Mouse (Mus musculus) ES-Bruce4 (cell line): ENCODE results near the gene Wnt7a. TPM values are rescaled to one million over a fixed set of nuclear protein-coding genes. Genes with fewer than 3 reads are reported as not detected.

Source experiments
- H3K27ac ChIP-seq: 2 replicates; pipeline ENCODE4 v1.5.1; 2012; ENCODE audit warnings: low read length, inconsistent platforms; ENCODE audit not compliant: insufficient read depth
- H3K27me3 ChIP-seq: 2 replicates; pipeline ENCODE4 v1.6.1; 2012; ENCODE audit warnings: mild to moderate bottlenecking, low read length, inconsistent platforms; ENCODE audit not compliant: control insufficient read depth, poor library complexity, insufficient read depth, severe bottlenecking
- H3K36me3 ChIP-seq: 2 replicates; pipeline ENCODE4 v1.6.1; 2012; ENCODE audit warnings: inconsistent platforms, mild to moderate bottlenecking, low read length, moderate library complexity; ENCODE audit not compliant: control insufficient read depth, poor library complexity, insufficient read depth, severe bottlenecking
- H3K4me1 ChIP-seq: one replicate; pipeline ENCODE4 v1.8.1; 2011; ENCODE audit warnings: low read length; ENCODE audit not compliant: control insufficient read depth, insufficient read depth
- H3K4me3 ChIP-seq: 2 replicates; pipeline ENCODE4 v1.5.1; 2011; ENCODE audit warnings: low read depth, mild to moderate bottlenecking, low read length
- H3K9ac ChIP-seq: 2 replicates; pipeline ENCODE4 v1.6.1; 2012; ENCODE audit warnings: low read depth, mild to moderate bottlenecking, inconsistent platforms; ENCODE audit not compliant: poor library complexity, severe bottlenecking
- H3K9me3 ChIP-seq: replicated peaks from 2 replicates; pipeline ENCODE4 v1.6.1; 2012; ENCODE audit warnings: mild to moderate bottlenecking, low read length, inconsistent platforms; ENCODE audit not compliant: control insufficient read depth, poor library complexity, insufficient read depth, severe bottlenecking
- CTCF ChIP-seq: IDR thresholded peaks from one replicate; pipeline ENCODE4 v1.8.1; 2011; ENCODE audit warnings: low read depth, low read length
- EP300 ChIP-seq: IDR thresholded peaks from 2 replicates; pipeline ENCODE4 v1.6.1; 2011; ENCODE audit warnings: low read depth, low read length; ENCODE audit not compliant: insufficient read depth
- POLR2A ChIP-seq: IDR thresholded peaks from one replicate; pipeline ENCODE4 v1.8.1; 2011; ENCODE audit warnings: low read length; ENCODE audit not compliant: insufficient read depth
- polyA plus RNA-seq: library from polyadenylated mRNA; stranded (reverse); fragments of >200 nt; gene quantifications from 2 replicates; pipeline ENCODE4 v1.2.4, GENCODE M21; 2011; ENCODE audit warnings: low read depth; ENCODE audit not compliant: missing spikeins, insufficient read depth, insufficient read length

Gene Wnt7a
- 5.3 and 15.8 TPM in 2 replicates for polyA plus RNA-seq

DNA sequence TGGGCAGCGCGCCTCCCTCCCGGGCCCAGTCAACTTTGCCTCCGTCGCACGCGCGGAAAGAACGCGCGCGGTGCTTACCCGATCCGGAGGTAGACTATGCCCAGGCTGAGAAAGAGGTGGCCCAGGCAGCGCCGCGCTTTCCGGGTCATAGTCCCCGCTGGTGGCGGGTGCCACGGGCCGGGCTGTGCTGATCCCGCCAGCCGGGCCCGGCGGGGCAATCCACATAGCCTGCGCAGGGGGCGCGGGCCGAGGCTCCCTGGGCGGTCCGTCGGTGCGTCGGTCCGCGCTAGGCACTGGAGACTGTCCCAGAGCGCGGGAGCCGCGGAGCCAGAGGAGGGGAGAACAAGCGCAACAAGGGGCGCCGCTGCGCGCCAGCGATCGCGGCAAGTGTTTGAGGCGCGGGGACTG is at the start of gene Wnt7a:
Gene Wnt7a (minus strand): TSS at position 403 of the 408 bp plus-strand sequence.
- Histone ChIP-seq H3K27me3 (peaks cover 13% of the 10 kb centered on the region), H3K36me3 (no peaks in the 10 kb centered on the region), H3K4me3 (peak within 1 kb of the TSS; percentile 49), H3K9me3 (no peaks in the 10 kb centered on the region), H3K4me1 (no peaks in the 10 kb centered on the region), H3K27ac (no peak within 1 kb of the TSS), H3K9ac (peak within 1 kb of the TSS; percentile 28)
- TF ChIP-seq POLR2A: no peak
- no peak for TF ChIP-seq CTCF
- no peak for TF ChIP-seq EP300

DNA sequence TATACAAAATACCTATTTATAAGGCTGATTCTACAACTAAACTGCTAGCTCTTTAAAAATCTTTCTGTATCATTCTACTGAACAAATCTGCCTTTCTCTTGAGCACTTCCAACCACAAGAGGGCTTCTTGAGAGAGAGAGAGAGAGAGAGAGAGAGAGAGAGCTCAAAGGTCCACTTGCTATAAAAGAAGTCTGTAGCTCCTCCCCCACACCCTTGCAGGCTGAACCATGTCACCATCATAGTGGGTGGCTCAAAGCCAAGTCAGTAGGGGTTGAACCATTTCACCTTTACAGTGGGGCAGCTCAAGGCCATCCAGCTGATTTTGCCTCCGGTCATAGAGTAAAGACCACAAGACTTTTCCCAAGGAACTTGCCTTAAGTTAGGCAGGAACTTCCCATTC is 48.3 kb upstream of the Wnt7a start:
- Histone ChIP-seq H3K9ac (no peak overlapping the region), H3K9me3 (no peaks in the 10 kb centered on the region), H3K4me3 (no peak overlapping the region), H3K4me1 (no peaks in the 10 kb centered on the region), H3K36me3 (peaks cover 10% of the 10 kb centered on the region), H3K27me3 (no peaks in the 10 kb centered on the region), H3K27ac (no peak overlapping the region)
- no peak for TF ChIP-seq EP300
- no peak for TF ChIP-seq POLR2A
- TF ChIP-seq CTCF: no peak

DNA sequence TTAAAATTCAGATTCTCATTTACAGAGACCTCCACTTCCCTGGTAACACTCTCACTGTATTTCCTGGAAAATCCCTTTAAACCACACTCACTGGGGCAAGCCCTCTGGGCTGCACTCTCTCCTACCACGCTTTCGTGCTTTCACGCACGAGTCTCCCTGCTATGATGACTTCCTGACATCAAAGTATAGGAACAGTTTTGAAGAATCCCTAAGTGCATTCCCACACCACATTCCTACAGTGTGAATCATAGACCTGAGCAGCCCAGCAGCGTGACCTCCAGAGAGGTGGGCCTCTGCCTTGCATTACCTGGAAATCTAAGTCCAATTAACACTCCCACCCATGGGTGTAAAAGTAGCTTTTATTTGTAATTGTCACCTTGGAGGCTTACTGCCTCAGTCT is 43.4 kb upstream of the Wnt7a start:
- TF ChIP-seq POLR2A (no peak), CTCF (no peak), EP300 (no peak)
- no peak overlapping the region for H3K27ac ChIP-seq
- no peak overlapping the region for H3K9ac ChIP-seq
- H3K27me3 ChIP-seq: no peaks in the 10 kb centered on the region
- no peaks in the 10 kb centered on the region for H3K4me1 ChIP-seq
- H3K36me3 ChIP-seq: no peaks in the 10 kb centered on the region
- no peak overlapping the region for H3K4me3 ChIP-seq
- no peaks in the 10 kb centered on the region for H3K9me3 ChIP-seq

DNA sequence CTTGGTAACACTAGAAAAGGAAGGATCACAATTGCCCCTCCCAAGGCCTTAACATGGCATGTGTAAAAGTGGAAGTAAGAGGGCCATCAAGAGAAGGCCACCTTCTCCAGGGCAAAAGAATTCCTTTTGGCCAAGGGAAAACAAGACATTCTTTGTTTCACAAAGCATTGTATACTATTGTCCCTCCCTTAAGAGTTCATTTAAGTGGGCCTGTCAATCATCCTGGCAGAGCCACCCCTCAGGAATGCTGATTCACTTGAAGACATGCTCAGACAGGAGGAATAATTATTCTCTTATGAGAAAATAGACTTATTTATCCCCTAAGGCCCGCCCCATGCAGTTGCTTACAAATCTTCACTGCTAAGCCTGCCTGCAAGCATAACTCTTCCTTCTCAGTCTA is 40.9 kb upstream of the Wnt7a start:
- Histone ChIP-seq H3K36me3 (no peaks in the 10 kb centered on the region), H3K4me1 (no peaks in the 10 kb centered on the region), H3K9me3 (no peaks in the 10 kb centered on the region), H3K4me3 (no peak overlapping the region), H3K9ac (no peak overlapping the region), H3K27me3 (no peaks in the 10 kb centered on the region), H3K27ac (no peak overlapping the region)
- no peak for TF ChIP-seq POLR2A
- no peak for TF ChIP-seq EP300
- TF ChIP-seq CTCF: no peak

DNA sequence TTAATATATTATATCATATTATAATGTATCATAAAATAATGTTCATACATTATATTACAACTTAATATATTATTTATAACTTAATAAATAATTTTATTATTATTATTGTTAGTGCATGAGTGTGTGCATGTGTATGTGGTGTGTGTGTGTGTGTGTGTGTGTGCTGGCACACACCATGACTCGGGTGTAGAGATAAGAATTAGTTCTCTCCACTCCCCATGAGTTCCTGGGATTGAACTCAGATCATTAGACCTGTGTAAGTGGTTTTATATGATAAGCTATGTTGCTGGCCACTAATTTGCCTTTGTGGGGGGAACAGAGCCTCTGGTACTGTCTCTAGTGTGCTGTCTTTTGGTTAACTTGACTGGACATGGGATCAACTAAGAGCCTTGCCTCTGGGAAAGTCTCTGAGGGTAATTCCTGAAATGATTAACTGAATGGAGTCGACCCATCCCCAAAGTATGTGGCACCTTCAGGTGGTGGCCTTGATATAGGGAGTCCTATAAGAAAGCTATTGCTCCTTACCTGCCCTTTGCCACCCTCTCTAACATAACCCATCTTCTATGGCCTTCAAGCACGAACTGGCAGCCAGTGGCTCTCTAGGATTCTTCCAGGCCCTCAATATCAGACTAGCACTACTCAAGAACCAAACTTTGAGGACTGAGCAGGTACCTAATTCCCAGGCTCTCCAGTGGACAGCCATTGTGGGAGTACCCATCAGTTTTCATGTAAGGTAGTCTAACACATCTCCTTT is 38.5 kb upstream of the Wnt7a start:
- Histone ChIP-seq H3K9me3 (no peaks in the 10 kb centered on the region), H3K4me3 (no peak overlapping the region), H3K36me3 (no peaks in the 10 kb centered on the region), H3K27me3 (no peaks in the 10 kb centered on the region), H3K27ac (no peak overlapping the region), H3K9ac (no peak overlapping the region), H3K4me1 (no peaks in the 10 kb centered on the region)
- TF ChIP-seq EP300: no peak
- no peak for TF ChIP-seq POLR2A
- no peak for TF ChIP-seq CTCF

DNA sequence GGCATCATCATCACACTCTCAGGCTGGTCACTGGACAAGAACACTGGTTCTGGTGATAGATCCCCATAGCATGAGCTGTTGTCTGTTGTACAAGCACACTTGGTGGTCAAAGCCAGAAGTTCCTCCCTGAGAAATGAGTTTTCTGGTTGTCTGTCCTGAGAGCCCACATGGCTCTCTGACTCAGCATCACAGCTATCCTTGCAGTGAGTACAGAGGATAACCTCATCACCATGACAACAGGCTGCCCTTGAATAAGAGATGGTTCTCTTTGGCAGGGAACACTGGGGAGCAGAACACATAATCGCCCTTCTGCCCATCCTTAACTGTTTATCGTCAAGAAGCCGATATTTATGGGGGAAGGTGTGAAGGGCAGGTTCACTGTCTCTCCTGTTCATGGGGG is 34.2 kb upstream of the Wnt7a start:
- Histone ChIP-seq H3K9ac (no peak overlapping the region), H3K27ac (no peak overlapping the region), H3K27me3 (no peaks in the 10 kb centered on the region), H3K36me3 (no peaks in the 10 kb centered on the region), H3K9me3 (no peaks in the 10 kb centered on the region), H3K4me3 (no peak overlapping the region), H3K4me1 (no peaks in the 10 kb centered on the region)
- no peak for TF ChIP-seq CTCF
- no peak for TF ChIP-seq POLR2A
- TF ChIP-seq EP300: no peak
